Mouse (Mus musculus): Measurements from ENCODE around the gene Ntn5. TPM values are rescaled to one million over a fixed set of nuclear protein-coding genes. Genes with fewer than 3 reads are reported as not detected.

The Ntn5 gene
- polyA plus RNA-seq, 2 experiments, result 0.59 to 1.3 TPM

DNA sequence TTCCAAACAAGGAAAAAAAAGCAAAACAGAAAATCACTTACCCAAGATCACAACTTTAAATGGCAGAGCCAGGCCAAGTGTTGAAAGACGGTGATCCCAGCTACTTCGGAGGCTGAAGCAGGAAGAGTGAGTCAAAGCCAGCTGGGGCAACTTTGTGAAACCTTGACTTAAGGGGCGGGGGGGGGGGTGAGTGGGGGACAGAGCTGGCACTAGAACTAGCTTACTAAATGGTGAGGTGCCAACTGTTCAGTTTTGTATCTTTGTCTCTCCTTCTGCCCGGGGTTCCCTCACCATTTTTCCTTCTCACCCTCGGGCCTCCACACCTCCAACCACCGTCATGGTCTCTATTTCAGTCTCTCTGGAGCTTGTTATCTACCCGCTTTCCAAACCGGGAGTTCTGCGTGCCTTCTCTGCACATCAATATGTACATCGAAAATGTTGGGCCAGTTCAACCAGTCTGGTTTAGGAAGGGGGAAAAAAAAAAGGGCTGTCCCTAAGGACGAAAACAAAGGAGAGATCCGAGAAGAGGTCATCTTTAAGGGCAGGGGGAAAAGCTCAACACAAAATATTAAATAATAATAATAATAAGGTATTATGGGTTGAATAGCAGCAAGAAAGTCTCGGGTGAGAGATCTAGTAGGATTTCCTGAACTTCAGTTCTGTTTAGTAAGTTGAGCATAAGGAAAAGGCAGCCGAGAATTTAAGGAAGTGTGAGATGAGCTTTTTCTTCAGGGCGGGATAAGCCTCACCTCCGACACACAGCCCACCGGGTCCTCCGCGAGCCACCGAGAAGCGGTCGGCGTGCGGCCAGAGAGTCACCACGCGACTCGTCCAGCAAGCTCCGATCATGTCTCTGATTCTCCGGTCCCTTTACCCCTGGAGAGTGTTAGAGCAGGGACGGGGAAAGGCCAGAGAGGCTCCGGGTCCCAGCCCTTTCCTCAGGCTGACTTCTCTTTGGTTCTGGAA, 33.4 kb downstream of the Ntn5 start:
- WGBS, result 8% methylated on average over 31 of the region's 31 CpGs
- peaks cover 49% of the 10 kb centered on the region for H3K36me3 ChIP-seq (ENCODE audit: control insufficient read depth, insufficient read depth, low read length)

DNA sequence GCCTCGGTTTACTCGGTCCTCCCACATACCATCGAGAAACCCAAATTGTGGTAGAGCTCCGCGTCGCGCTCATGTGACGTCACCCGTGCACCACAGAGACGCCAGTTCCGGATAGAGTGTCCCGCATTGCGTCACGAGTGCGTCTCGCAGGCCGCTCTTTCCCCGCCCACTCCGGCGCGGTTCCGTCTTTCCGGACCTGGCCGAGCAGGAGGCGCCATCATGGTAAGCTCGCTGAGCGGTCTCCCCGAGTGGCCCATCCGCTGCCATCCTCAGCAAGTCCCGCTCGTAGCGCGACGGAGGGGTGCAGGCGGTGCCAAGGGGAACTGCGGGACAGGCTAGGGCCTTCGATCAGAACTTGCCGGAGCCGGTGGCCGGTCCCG, 34.1 kb downstream of the Ntn5 start, which contains the start of gene Sphk2:
Sphk2 (minus strand) TSS at position 85 of the 380 bp plus-strand sequence.
- WGBS, result under 1% methylated on average over 39 of the region's 41 CpGs
- H3K27ac ChIP-seq (replicated peaks; ENCODE audit: low read depth, low read length), result peak within 1 kb of the TSS; percentile 92
- peak; percentile 96; the same call in 1 of the 2 replicates for TF ChIP-seq POLR2A (IDR thresholded peaks at IDR 0.05; ENCODE audit: borderline replicate concordance, extremely low read depth, insufficient read depth, insufficient read length)
- no peaks in the 10 kb centered on the region for H3K9me3 ChIP-seq (ENCODE audit: control insufficient read depth, low read length)
- H3K4me1 ChIP-seq (ENCODE audit: control insufficient read depth, insufficient read depth, low read length), result peaks cover 31% of the 10 kb centered on the region
- H3K4me2 ChIP-seq (replicated peaks; ENCODE audit: low read depth, low read length, severe bottlenecking), result peak within 1 kb of the TSS; percentile 89
- H3K27me3 ChIP-seq (ENCODE audit: control insufficient read depth, insufficient read depth, low read length), result no peaks in the 10 kb centered on the region
- H3K9ac ChIP-seq (ENCODE audit: low read depth, low read length, severe bottlenecking), result peak within 1 kb of the TSS; percentile 96
- H3K4me3 ChIP-seq (replicated peaks; ENCODE audit: low read length), result peak within 1 kb of the TSS; percentile 77
- DNase-seq (ENCODE audit: low spot score) (peak; percentile 98), ATAC-seq (ENCODE audit: low FRiP score, low read depth) (peak; percentile 84)
- peaks cover 49% of the 10 kb centered on the region for H3K36me3 ChIP-seq (ENCODE audit: control insufficient read depth, insufficient read depth, low read length)

More for the DNA sequence above, 33.4 kb downstream of the Ntn5 start:
- Histone ChIP-seq H3K9me3 (ENCODE audit: control insufficient read depth, low read length) (no peaks in the 10 kb centered on the region), H3K4me1 (ENCODE audit: control insufficient read depth, insufficient read depth, low read length) (peaks cover 31% of the 10 kb centered on the region), H3K4me2 (replicated peaks; ENCODE audit: low read depth, low read length, severe bottlenecking) (peak overlapping the region; percentile 88), H3K27ac (replicated peaks; ENCODE audit: low read depth, low read length) (peak overlapping the region; percentile 70), H3K4me3 (replicated peaks; ENCODE audit: low read length) (peak overlapping the region; percentile 77), H3K9ac (ENCODE audit: low read depth, low read length, severe bottlenecking) (peak overlapping the region; percentile 73), H3K27me3 (ENCODE audit: control insufficient read depth, insufficient read depth, low read length) (no peaks in the 10 kb centered on the region)
- no peak for TF ChIP-seq POLR2A (IDR thresholded peaks at IDR 0.05; ENCODE audit: borderline replicate concordance, extremely low read depth, insufficient read depth, insufficient read length)
- ATAC-seq (ENCODE audit: low FRiP score, low read depth) (peak; percentile 38), DNase-seq (ENCODE audit: low spot score) (no peak)

DNA sequence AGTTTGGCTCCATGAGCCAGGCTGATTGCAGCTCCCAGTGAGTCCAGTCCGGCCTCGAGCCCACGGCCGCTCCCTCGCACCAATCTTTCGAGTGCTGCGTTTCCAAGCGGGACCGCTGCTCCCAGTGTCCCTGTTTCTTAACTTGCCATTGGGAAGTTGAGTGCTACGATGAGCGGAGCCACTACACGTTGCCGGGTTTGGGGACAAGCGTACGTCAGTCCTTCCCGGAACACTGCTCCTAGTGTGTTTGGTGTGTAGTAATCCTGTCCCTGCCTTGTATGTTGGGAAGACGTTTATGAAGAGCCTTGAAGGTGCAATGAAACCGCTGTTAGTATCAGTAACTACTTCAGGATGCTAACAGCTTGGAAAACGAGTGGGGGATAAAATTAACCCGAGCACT, 34.5 kb downstream of the Ntn5 start:
- no peak for ATAC-seq (ENCODE audit: low FRiP score, low read depth)
- H3K4me1 ChIP-seq (ENCODE audit: control insufficient read depth, insufficient read depth, low read length), result peaks cover 31% of the 10 kb centered on the region
- peak overlapping the region; percentile 89 for H3K4me2 ChIP-seq (replicated peaks; ENCODE audit: low read depth, low read length, severe bottlenecking)
- no peaks in the 10 kb centered on the region for H3K27me3 ChIP-seq (ENCODE audit: control insufficient read depth, insufficient read depth, low read length)
- peak overlapping the region; percentile 77 for H3K4me3 ChIP-seq (replicated peaks; ENCODE audit: low read length)
- H3K27ac ChIP-seq (replicated peaks; ENCODE audit: low read depth, low read length), result peak overlapping the region; percentile 92
- no peaks in the 10 kb centered on the region for H3K9me3 ChIP-seq (ENCODE audit: control insufficient read depth, low read length)
- under 1% methylated on average over 20 of the region's 20 CpGs for WGBS
- peaks cover 48% of the 10 kb centered on the region for H3K36me3 ChIP-seq (ENCODE audit: control insufficient read depth, insufficient read depth, low read length)
- TF ChIP-seq POLR2A (IDR thresholded peaks at IDR 0.05; ENCODE audit: borderline replicate concordance, extremely low read depth, insufficient read depth, insufficient read length), result no peak
- H3K9ac ChIP-seq (ENCODE audit: low read depth, low read length, severe bottlenecking), result peak overlapping the region; percentile 96
- DNase-seq (ENCODE audit: low spot score), result no peak

DNA sequence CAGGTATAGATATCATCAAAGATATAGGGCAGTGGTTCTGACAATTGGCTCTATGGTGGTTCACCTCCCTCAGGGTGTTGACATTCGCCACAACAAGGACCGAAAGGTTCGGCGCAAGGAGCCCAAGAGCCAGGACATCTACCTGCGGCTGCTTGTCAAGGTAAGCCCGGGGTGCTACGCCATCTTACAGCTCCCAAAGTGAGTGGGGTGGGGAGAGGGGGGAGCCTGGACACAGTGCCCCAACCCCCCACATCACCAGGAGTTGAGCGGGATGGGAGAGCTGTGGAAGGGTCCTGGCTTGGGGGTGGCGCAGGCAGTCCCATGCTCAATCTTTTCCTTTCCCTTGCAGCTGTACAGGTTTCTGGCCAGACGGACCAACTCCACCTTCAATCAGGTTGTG, 35.4 kb downstream of the Ntn5 start:
- DNase-seq (ENCODE audit: low spot score), result no peak
- Histone ChIP-seq H3K9ac (ENCODE audit: low read depth, low read length, severe bottlenecking) (peak overlapping the region; percentile 96), H3K27me3 (ENCODE audit: control insufficient read depth, insufficient read depth, low read length) (no peaks in the 10 kb centered on the region), H3K4me1 (ENCODE audit: control insufficient read depth, insufficient read depth, low read length) (peaks cover 29% of the 10 kb centered on the region), H3K4me3 (replicated peaks; ENCODE audit: low read length) (peak overlapping the region; percentile 77), H3K27ac (replicated peaks; ENCODE audit: low read depth, low read length) (no peak overlapping the region), H3K36me3 (ENCODE audit: control insufficient read depth, insufficient read depth, low read length) (peaks cover 55% of the 10 kb centered on the region), H3K4me2 (replicated peaks; ENCODE audit: low read depth, low read length, severe bottlenecking) (peak overlapping the region; percentile 89), H3K9me3 (ENCODE audit: control insufficient read depth, low read length) (no peaks in the 10 kb centered on the region)
- no peak for TF ChIP-seq POLR2A (IDR thresholded peaks at IDR 0.05; ENCODE audit: borderline replicate concordance, extremely low read depth, insufficient read depth, insufficient read length)
- ATAC-seq (ENCODE audit: low FRiP score, low read depth), result no peak
- 81% methylated on average over 10 of the region's 10 CpGs for WGBS

DNA sequence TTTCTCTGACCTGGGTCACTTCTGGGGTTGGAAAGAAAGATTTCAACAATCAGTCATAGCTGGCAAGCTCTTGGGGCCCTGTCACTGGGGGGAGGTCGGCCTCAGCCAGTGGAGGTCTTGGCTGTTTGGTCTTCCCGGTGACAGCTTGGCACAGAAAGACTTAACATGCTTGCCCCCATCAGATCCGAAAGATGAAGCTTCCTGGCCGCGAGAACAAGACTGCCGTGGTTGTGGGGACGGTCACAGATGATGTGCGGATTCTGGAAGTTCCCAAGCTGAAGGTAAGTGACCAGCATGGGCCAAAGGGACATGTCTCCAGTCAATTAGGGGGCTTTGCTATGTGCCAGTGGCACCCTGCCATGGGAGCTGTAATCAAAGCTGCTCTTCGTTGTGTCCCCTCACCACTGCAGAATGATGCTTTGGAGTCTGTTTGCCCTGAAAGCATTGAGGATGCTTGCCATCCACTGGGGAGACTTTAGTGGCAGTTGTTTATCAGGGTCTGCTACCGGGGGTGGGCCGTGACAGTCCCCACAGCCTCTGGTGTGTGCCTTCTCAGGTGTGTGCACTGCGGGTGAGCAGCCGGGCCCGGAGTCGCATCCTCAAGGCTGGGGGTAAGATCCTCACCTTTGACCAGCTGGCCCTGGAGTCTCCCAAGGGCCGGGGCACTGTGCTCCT, 36.1 kb downstream of the Ntn5 start:
- H3K9ac ChIP-seq (ENCODE audit: low read depth, low read length, severe bottlenecking), result 0 out of 2 replicates have a peak overlapping the region, but pooled peaks have one; percentile 96
- H3K27me3 ChIP-seq (ENCODE audit: control insufficient read depth, insufficient read depth, low read length), result no peaks in the 10 kb centered on the region
- DNase-seq (ENCODE audit: low spot score) (no peak), ATAC-seq (ENCODE audit: low FRiP score, low read depth) (no peak)
- H3K9me3 ChIP-seq (ENCODE audit: control insufficient read depth, low read length), result no peaks in the 10 kb centered on the region
- H3K27ac ChIP-seq (replicated peaks; ENCODE audit: low read depth, low read length), result no peak overlapping the region
- H3K36me3 ChIP-seq (ENCODE audit: control insufficient read depth, insufficient read depth, low read length), result peaks cover 62% of the 10 kb centered on the region
- peak overlapping the region; percentile 89; the same call in 1 of the 2 replicates for H3K4me2 ChIP-seq (replicated peaks; ENCODE audit: low read depth, low read length, severe bottlenecking)
- TF ChIP-seq POLR2A (IDR thresholded peaks at IDR 0.05; ENCODE audit: borderline replicate concordance, extremely low read depth, insufficient read depth, insufficient read length), result no peak
- peak overlapping the region; percentile 77; the same call in 1 of the 2 replicates for H3K4me3 ChIP-seq (replicated peaks; ENCODE audit: low read length)
- peaks cover 24% of the 10 kb centered on the region for H3K4me1 ChIP-seq (ENCODE audit: control insufficient read depth, insufficient read depth, low read length)
- 90% methylated on average over 15 of the region's 16 CpGs for WGBS

All from limb, embryonic 14.5 days (tissue).